Comparison of ENCODE assay signal across 24 mouse cellular contexts in the genomic region with DNA sequence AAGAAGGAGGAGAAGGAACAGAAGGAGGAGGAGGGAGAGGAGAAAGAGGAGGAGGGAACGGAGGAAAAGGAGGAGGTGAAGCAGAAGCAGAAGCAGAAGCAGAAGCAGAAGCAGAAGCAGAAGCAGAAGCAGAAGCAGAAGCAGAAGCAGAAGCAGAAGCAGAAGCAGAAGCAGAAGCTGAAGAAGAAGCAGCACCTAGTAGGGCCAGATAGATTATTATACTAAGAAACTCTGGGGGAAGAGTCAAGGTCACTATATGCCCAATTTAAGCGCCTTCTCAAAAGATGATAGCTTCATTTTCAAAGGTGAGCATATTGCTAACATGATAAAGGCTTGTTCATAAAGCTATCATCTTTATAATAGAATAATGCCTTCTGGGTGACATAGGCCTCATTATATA. TPM values are rescaled to one million over a fixed set of nuclear protein-coding genes. Genes with fewer than 3 reads are reported as not detected.
DNase-seq lines count a peak whose midpoint lies in the region; ATAC-seq and TF ChIP-seq lines count a peak whose summit lies in the region.
"Had no signal": no experiment of that assay in that cellular context is flagged by ENCODE, and none has a peak within 500 bp of the region (broad histone marks: within the 10 kb centered on the region; RNA-seq: fewer than 3 reads in every experiment).

No protein-coding gene starts in this region.

- H3K4me3 ChIP-seq in stomach, postnatal 0 days (ENCODE audit: low read depth, low read length) = no peak overlapping the region
- H3K4me3 ChIP-seq: embryonic facial prominence, embryonic 13.5 days; embryonic facial prominence, embryonic 15.5 days; erythroblast, embryonic 14.5 days; forebrain, embryonic 10.5 days; forebrain, embryonic 12.5 days had no signal

- intact Hi-C loops in heart, postnatal 10 days (cut with DNase I) = no loop called here

- no peak overlapping the region for H3K27ac ChIP-seq in stomach, postnatal 0 days (replicated peaks)
- H3K27ac ChIP-seq: embryonic facial prominence, embryonic 13.5 days; embryonic facial prominence, embryonic 15.5 days; forebrain, embryonic 10.5 days; forebrain, embryonic 12.5 days had no signal

- H3K27me3 ChIP-seq in splenic B cell, adult 2 months (ENCODE audit: control insufficient read depth, insufficient read depth, low read length, poor library complexity, severe bottlenecking) = no peaks in the 10 kb centered on the region
- H3K27me3 ChIP-seq in stomach, postnatal 0 days (ENCODE audit: control insufficient read depth, insufficient read depth, low read length) = no peaks in the 10 kb centered on the region
- H3K27me3 ChIP-seq: embryonic facial prominence, embryonic 13.5 days; embryonic facial prominence, embryonic 15.5 days; forebrain, embryonic 12.5 days; Patski had no signal

- no peak overlapping the region for H3K9ac ChIP-seq in stomach, postnatal 0 days (ENCODE audit: low read length)
- H3K9ac ChIP-seq: embryonic facial prominence, embryonic 13.5 days; embryonic facial prominence, embryonic 15.5 days; forebrain, embryonic 12.5 days had no signal

- H3K36me3 ChIP-seq in splenic B cell, adult 2 months (ENCODE audit: control insufficient read depth, insufficient read depth, low read length, poor library complexity, severe bottlenecking) = no peaks in the 10 kb centered on the region
- no peaks in the 10 kb centered on the region for H3K36me3 ChIP-seq in stomach, postnatal 0 days (ENCODE audit: control insufficient read depth, insufficient read depth, low read length)
- H3K36me3 ChIP-seq: embryonic facial prominence, embryonic 13.5 days; embryonic facial prominence, embryonic 15.5 days; forebrain, embryonic 10.5 days; forebrain, embryonic 12.5 days had no signal

- WGBS in stomach, postnatal 0 days = 81% methylated on average over 2 of the region's 2 CpGs

- no peaks in the 10 kb centered on the region for H3K4me1 ChIP-seq in stomach, postnatal 0 days (replicated peaks; ENCODE audit: control insufficient read depth, insufficient read depth)
- H3K4me1 ChIP-seq: embryonic facial prominence, embryonic 13.5 days; embryonic facial prominence, embryonic 15.5 days; forebrain, embryonic 10.5 days; forebrain, embryonic 12.5 days had no signal

- no peak for TF ChIP-seq EP300 in stomach, postnatal 0 days (optimal IDR thresholded peaks at IDR 0.05)

- ATAC-seq in granulocyte monocyte progenitor cell, adult 5-6 weeks (replicated peaks; ENCODE audit: poor library complexity, severe bottlenecking) = peak; percentile 47; the same call in 1 of the 2 replicates
- ATAC-seq in monocyte, adult 5-6 weeks (replicated peaks; ENCODE audit: insufficient number of reproducible peaks, low FRiP score, low TSS enrichment, poor library complexity, severe bottlenecking) = peak; percentile 25; the same call in 1 of the 2 replicates
- ATAC-seq in stomach, postnatal 0 days (ENCODE audit: low FRiP score, low TSS enrichment) = no peak
- ATAC-seq: activated CD4-positive, CD25-positive, alpha-beta regulatory T cell, adult 4 months; forebrain, embryonic 14.5 days; forebrain, embryonic 16.5 days; Patski had no signal

- no peak overlapping the region for H3K4me2 ChIP-seq in stomach, postnatal 0 days (replicated peaks; ENCODE audit: low read depth)
- H3K4me2 ChIP-seq: embryonic facial prominence, embryonic 13.5 days; embryonic facial prominence, embryonic 15.5 days; forebrain, embryonic 12.5 days had no signal

- TF ChIP-seq CTCF in stomach, postnatal 0 days (IDR thresholded peaks at IDR 0.05; ENCODE audit: low read depth) = no peak

- DNase-seq in splenic B cell, adult 2 months (ENCODE audit: low read depth, low spot score) = peak; percentile 42
- no peak for DNase-seq in heart, postnatal 10 days
- DNase-seq in stomach, postnatal 0 days (ENCODE audit: low spot score) = no peak
- DNase-seq in adrenal gland, postnatal 10 days = no peak
- DNase-seq: adrenal gland, adult 8-10 months; adrenal gland, postnatal 25 days; cerebellum, adult 11 months; cerebellum, adult 18-20 months; cerebellum, adult 8-10 months; cerebellum, adult 9-11 months; cerebellum, postnatal 14 days; cerebellum, postnatal 36 days; embryo, embryonic 11 days had no signal

- H3K9me3 ChIP-seq in stomach, postnatal 0 days (ENCODE audit: control insufficient read depth, low read length) = no peaks in the 10 kb centered on the region
- H3K9me3 ChIP-seq: embryonic facial prominence, embryonic 13.5 days; embryonic facial prominence, embryonic 15.5 days; forebrain, embryonic 10.5 days; forebrain, embryonic 12.5 days had no signal

RNA-seq across cellular contexts. Expression of a gene that starts 11.9 kb away (rescaled TPM):
- 1.8 and 4.5 TPM in 2 replicates for total RNA-seq in granulocyte monocyte progenitor cell, adult 5-6 weeks (2014; fragmentation: Nextera tagmentation)
- total RNA-seq in granulocyte monocyte progenitor cell, adult 5-6 weeks (2017) = 0.26 and 0.78 TPM in 2 replicates
- total RNA-seq in monocyte, adult 5-6 weeks (2017) = 24.0 to 36.7 TPM (median 29.4 TPM) in 3 replicates
- 1 to 10 TPM; 4.3 to 7.5 TPM for total RNA-seq in heart, postnatal 10 days (2021)
- polyA plus RNA-seq in stomach, postnatal 0 days (2015; fragmentation: Nextera tagmentation; extraction: Ambion mirVana) = 6.7 and 8.4 TPM in 2 replicates
- 1 to 10 TPM; 5.2 to 7.3 TPM for total RNA-seq in adrenal gland, postnatal 10 days (2021)
